Mouse (Mus musculus): ENCODE results near the gene Iba57. TPM values are rescaled to one million over a fixed set of nuclear protein-coding genes. Genes with fewer than 3 reads are reported as not detected.

Iba57 gene
- polyA plus RNA-seq, 1 experiment from 2014 or later: 3.5 TPM

GRCm38 (mm10) chr11:59105945-59106344 is 57.6 kb downstream of the Iba57 start:
- no peak overlapping the region for H3K27ac ChIP-seq (ENCODE audit: low read depth, low read length)
- no peak overlapping the region for H3K4me3 ChIP-seq (ENCODE audit: low read depth, low read length)
- no peak for ATAC-seq (ENCODE audit: low FRiP score)
- DNase-seq (ENCODE audit: low spot score, missing footprints): no peak
- H3K27me3 ChIP-seq (ENCODE audit: control insufficient read depth, insufficient read depth, low read length): no peaks in the 10 kb centered on the region
- no peaks in the 10 kb centered on the region for H3K36me3 ChIP-seq (ENCODE audit: control insufficient read depth, insufficient read depth, low read length)
- no peak overlapping the region for H3K4me2 ChIP-seq
- 97% methylated on average over 5 of the region's 5 CpGs for WGBS
- no peaks in the 10 kb centered on the region for H3K4me1 ChIP-seq (ENCODE audit: control insufficient read depth, insufficient read depth, low read length)
- no peak overlapping the region for H3K9ac ChIP-seq (ENCODE audit: low read length)
- peaks cover 2% of the 10 kb centered on the region; the same call in 1 of the 2 replicates for H3K9me3 ChIP-seq (ENCODE audit: control insufficient read depth, low read length)

Other genes starting within 250 kb of the Iba57 start
- not detected in 2 replicates for gene Btnl10, start 245.8 kb downstream of the Iba57 start, polyA plus RNA-seq (2014; fragmentation: Nextera tagmentation; extraction: Ambion mirVana)
- 354 and 381 TPM in 2 replicates for gene Rnf187, start 224.8 kb downstream of the Iba57 start, polyA plus RNA-seq (2014; fragmentation: Nextera tagmentation; extraction: Ambion mirVana)
- gene Hist3h2ba, start 214.8 kb downstream of the Iba57 start, polyA plus RNA-seq (2014; fragmentation: Nextera tagmentation; extraction: Ambion mirVana): 99.9 and 101 TPM in 2 replicates
- 57.8 and 61.8 TPM in 2 replicates for gene Hist3h2a, start 209.1 kb downstream of the Iba57 start, polyA plus RNA-seq (2014; fragmentation: Nextera tagmentation; extraction: Ambion mirVana)
- gene Trim17, start 209.1 kb downstream of the Iba57 start, polyA plus RNA-seq (2014; fragmentation: Nextera tagmentation; extraction: Ambion mirVana): 0.45 and 0.62 TPM in 2 replicates
- gene Trim11, start 185.6 kb downstream of the Iba57 start, polyA plus RNA-seq (2014; fragmentation: Nextera tagmentation; extraction: Ambion mirVana): 17.6 and 18.5 TPM in 2 replicates
- 0.03 and 0.04 TPM in 2 replicates for gene Obscn, start 27.3 kb downstream of the Iba57 start, polyA plus RNA-seq (2014; fragmentation: Nextera tagmentation; extraction: Ambion mirVana)
- gene Gjc2, start 19.5 kb upstream of the Iba57 start, polyA plus RNA-seq (2014; fragmentation: Nextera tagmentation; extraction: Ambion mirVana): not detected in 2 replicates
- 92.9 and 96.6 TPM in 2 replicates for gene Guk1, start 28.5 kb upstream of the Iba57 start, polyA plus RNA-seq (2014; fragmentation: Nextera tagmentation; extraction: Ambion mirVana)
- gene Mrpl55, start 38.7 kb upstream of the Iba57 start, polyA plus RNA-seq (2014; fragmentation: Nextera tagmentation; extraction: Ambion mirVana): 88.7 and 93.3 TPM in 2 replicates
- gene 2310033P09Rik, start 44.6 kb upstream of the Iba57 start, polyA plus RNA-seq (2014; fragmentation: Nextera tagmentation; extraction: Ambion mirVana): 41.7 and 42.0 TPM in 2 replicates
- gene Arf1, start 64.5 kb upstream of the Iba57 start, polyA plus RNA-seq (2014; fragmentation: Nextera tagmentation; extraction: Ambion mirVana): 574 and 583 TPM in 2 replicates
- 1.4 and 2.0 TPM in 2 replicates for gene Wnt3a, start 127.0 kb upstream of the Iba57 start, polyA plus RNA-seq (2014; fragmentation: Nextera tagmentation; extraction: Ambion mirVana)
- 4.0 and 4.8 TPM in 2 replicates for gene Wnt9a, start 143.2 kb upstream of the Iba57 start, polyA plus RNA-seq (2014; fragmentation: Nextera tagmentation; extraction: Ambion mirVana)
- gene Prss38, start 211.9 kb upstream of the Iba57 start, polyA plus RNA-seq (2014; fragmentation: Nextera tagmentation; extraction: Ambion mirVana): not detected in 2 replicates

Measured in midbrain, embryonic 11.5 days (tissue).